Mouse (Mus musculus) C2C12 (cell line): ENCODE measurements around the gene Bhlhe40.

Source experiments
- CTCF ChIP-seq: IDR thresholded peaks from one replicate; pipeline ENCODE4 v1.5.1; 2011; ENCODE audit not compliant: control insufficient read depth, insufficient read depth, insufficient read length
- MAX ChIP-seq: IDR thresholded peaks from one replicate; pipeline ENCODE4 v1.6.1; 2011; ENCODE audit warnings: mild to moderate bottlenecking, control low read depth
- USF1 ChIP-seq: IDR thresholded peaks from one replicate; pipeline ENCODE4 v1.6.1; 2011; ENCODE audit warnings: low read depth, mild to moderate bottlenecking, control low read depth, moderate library complexity

DNA sequence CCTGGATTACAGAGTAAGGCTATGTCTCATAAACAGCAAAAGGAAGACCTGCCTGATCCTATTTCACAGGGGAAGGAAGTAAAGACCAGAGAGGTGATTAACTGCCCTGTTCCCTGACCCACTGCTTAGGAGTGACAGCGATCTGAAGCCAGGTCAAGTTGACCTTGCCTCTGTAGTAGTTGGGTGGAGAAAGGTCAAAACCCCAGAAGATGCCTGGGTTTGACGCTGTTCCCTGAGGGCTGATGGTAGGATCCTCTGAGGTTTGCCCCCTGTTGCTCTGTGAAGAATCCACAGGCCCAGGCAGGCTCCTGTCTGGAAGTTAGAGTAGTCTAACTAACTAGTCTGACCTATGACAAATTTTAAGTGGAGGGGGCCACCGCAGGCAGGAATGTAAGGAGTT is 26.5 kb downstream of the Bhlhe40 start:
- TF ChIP-seq CTCF (no peak), USF1 (no peak), MAX (no peak)
